Mouse (Mus musculus) cortical plate, adult 2 months (tissue): ENCODE measurements around the gene Zfp282. TPM values are rescaled to one million over a fixed set of nuclear protein-coding genes. Genes with fewer than 3 reads are reported as not detected.

Experiments
- H3K27ac ChIP-seq: fragments of 200-500 bp; 2 replicates; pipeline ENCODE4 v1.5.1; 2012; ENCODE audit warnings: low read length, control low read depth, inconsistent platforms; ENCODE audit not compliant: insufficient read depth
- H3K4me1 ChIP-seq: fragments of 200-500 bp; 2 replicates; pipeline ENCODE4 v1.6.1; 2011; ENCODE audit warnings: low read length; ENCODE audit not compliant: control insufficient read depth, insufficient read depth
- H3K4me3 ChIP-seq: fragments of 200-500 bp; 2 replicates; pipeline ENCODE4 v1.5.1; 2011; ENCODE audit warnings: mild to moderate bottlenecking, low read length, control low read depth; ENCODE audit not compliant: insufficient read depth
- CTCF ChIP-seq: fragments of 200-500 bp; IDR thresholded peaks from 2 replicates; pipeline ENCODE4 v1.5.1; 2011; ENCODE audit warnings: mild to moderate bottlenecking, control low read depth, low read length; ENCODE audit not compliant: insufficient read depth; ENCODE audit errors: extremely low read depth
- POLR2A ChIP-seq: fragments of 200-500 bp; IDR thresholded peaks from 2 replicates; pipeline ENCODE4 v1.6.1; 2011; ENCODE audit warnings: mild to moderate bottlenecking, low read length, control low read depth; ENCODE audit not compliant: insufficient read depth; ENCODE audit errors: extremely low read depth
- polyA plus RNA-seq: library from polyadenylated mRNA; depleted of rRNA; stranded (reverse); fragments of >200 nt; gene quantifications from 2 replicates; pipeline ENCODE4 v1.2.3, GENCODE M21; 2012

Gene Zfp282
- polyA plus RNA-seq, 1 experiment = 10.0 TPM

- H3K4me3 ChIP-seq = no peak overlapping the region
- no peak overlapping the region for H3K27ac ChIP-seq
- H3K4me1 ChIP-seq = peaks cover 3% of the 10 kb centered on the region; the same call in 1 of the 2 replicates
- TF ChIP-seq POLR2A (no peak), CTCF (no peak)
Observed at GRCm38 (mm10) chr6:47918768-47919274, 41.8 kb downstream of the Zfp282 start.

- TF ChIP-seq POLR2A (no peak), CTCF (no peak)
- H3K4me1 ChIP-seq = peaks cover 3% of the 10 kb centered on the region; the same call in 1 of the 2 replicates
- no peak overlapping the region for H3K27ac ChIP-seq
- peak overlapping the region; percentile 78 for H3K4me3 ChIP-seq
Observed at GRCm38 (mm10) chr6:47919646-47920446, 42.8 kb downstream of the Zfp282 start.

- peak within 1 kb of the TSS; percentile 96 for H3K27ac ChIP-seq
- peak; percentile 37; the same call in 1 of the 2 replicates for TF ChIP-seq CTCF
- peak; percentile 48; the same call in 1 of the 2 replicates for TF ChIP-seq POLR2A
- peak within 1 kb of the TSS; percentile 78 for H3K4me3 ChIP-seq
- H3K4me1 ChIP-seq = peaks cover 3% of the 10 kb centered on the region; the same call in 1 of the 2 replicates
Observed at GRCm38 (mm10) chr6:47920447-47921340, 43.7 kb downstream of the Zfp282 start, which contains the start of gene Zfp212. Gene Zfp212, plus strand, starts transcription at chr6:47920476.

GRCm38 (mm10) chr6:47942461-47942860 lies 65.5 kb downstream of the Zfp282 start:
- peak overlapping the region; percentile 17 for H3K4me3 ChIP-seq
- no peaks in the 10 kb centered on the region for H3K4me1 ChIP-seq
- no peak overlapping the region for H3K27ac ChIP-seq
- no peak for TF ChIP-seq CTCF
- TF ChIP-seq POLR2A = no peak

GRCm38 (mm10) chr6:47943021-47943691 lies 66.2 kb downstream of the Zfp282 start:
- peak overlapping the region; percentile 17 for H3K4me3 ChIP-seq
- no peaks in the 10 kb centered on the region for H3K4me1 ChIP-seq
- no peak overlapping the region for H3K27ac ChIP-seq
- no peak for TF ChIP-seq CTCF

GRCm38 (mm10) chr6:47943721-47944120 lies 66.7 kb downstream of the Zfp282 start:
- Histone ChIP-seq H3K4me3 (no peak overlapping the region), H3K27ac (no peak overlapping the region), H3K4me1 (no peaks in the 10 kb centered on the region)
- TF ChIP-seq CTCF = no peak
- TF ChIP-seq POLR2A = no peak

- no peak for TF ChIP-seq CTCF
- no peak for TF ChIP-seq POLR2A
- no peak overlapping the region for H3K27ac ChIP-seq
Observed at GRCm38 (mm10) chr6:47947388-47947787, 70.4 kb downstream of the Zfp282 start.

GRCm38 (mm10) chr6:47953191-47953726 lies 76.3 kb downstream of the Zfp282 start, which contains the start of gene Zfp956:
Gene Zfp956, plus strand, starts transcription at chr6:47953390.
- no peak; the same call in none of the 2 replicates for TF ChIP-seq POLR2A
- TF ChIP-seq CTCF = no peak
- H3K27ac ChIP-seq = no peak within 1 kb of the TSS
- H3K4me1 ChIP-seq = peaks cover 6% of the 10 kb centered on the region; the same call in 1 of the 2 replicates
- H3K4me3 ChIP-seq = peak within 1 kb of the TSS; percentile 57

More at GRCm38 (mm10) chr6:47947388-47947787, 70.4 kb downstream of the Zfp282 start:
- H3K4me1 ChIP-seq = no peaks in the 10 kb centered on the region
- H3K4me3 ChIP-seq = no peak overlapping the region

- H3K4me1 ChIP-seq = peaks cover 6% of the 10 kb centered on the region; the same call in 1 of the 2 replicates
- H3K4me3 ChIP-seq = peak overlapping the region; percentile 57; the same call in 1 of the 2 replicates
- TF ChIP-seq CTCF = no peak
- TF ChIP-seq POLR2A = no peak
- H3K27ac ChIP-seq = no peak overlapping the region
Observed at GRCm38 (mm10) chr6:47954425-47954824, 77.4 kb downstream of the Zfp282 start.
